Mouse (Mus musculus): ENCODE results near the gene Itpkb. TPM values are rescaled to one million over a fixed set of nuclear protein-coding genes. Genes with fewer than 3 reads are reported as not detected.

The Itpkb gene
- polyA plus RNA-seq, 1 experiment from 2014 or later = 5.6 TPM

GRCm38 (mm10) chr1:180407171-180407671 is 76.9 kb downstream of the Itpkb start:
- ATAC-seq (ENCODE audit: insufficient number of reproducible peaks, insufficient read depth, low FRiP score, low read depth) = 0 out of 2 replicates have a peak, but pooled peaks have one; percentile 24
- H3K9me3 ChIP-seq (ENCODE audit: control insufficient read depth, low read length) = no peaks in the 10 kb centered on the region
- peak overlapping the region; percentile 63 for H3K9ac ChIP-seq (ENCODE audit: low read length)
- peaks cover 62 to 79% of the 10 kb centered on the region in 2 experiments for H3K4me1 ChIP-seq (ENCODE audit: control insufficient read depth in 2 of 2, insufficient read depth in 2 of 2, low read length in 2 of 2)
- no peaks in the 10 kb centered on the region for H3K36me3 ChIP-seq (ENCODE audit: control insufficient read depth, insufficient read depth, low read length)
- H3K27ac ChIP-seq (replicated peaks in 1 of 2; ENCODE audit: control insufficient read depth in 1 of 2, insufficient read depth in 1 of 2, low read depth in 2 of 2, low read length in 2 of 2) = peak overlapping the region in 1 of 2 experiments; percentile 26; a peak in 2 of 4 replicates
- peak overlapping the region; percentile 53 for H3K4me2 ChIP-seq (ENCODE audit: low read length)
- WGBS = 18% methylated on average over 16 of the region's 16 CpGs
- no peaks in the 10 kb centered on the region for H3K27me3 ChIP-seq (ENCODE audit: control insufficient read depth, insufficient read depth, low read length)
- peak overlapping the region; percentile 15 to 30; a peak in 3 of 4 replicates for H3K4me3 ChIP-seq (ENCODE audit: control insufficient read depth in 1 of 2, insufficient read depth in 1 of 2, low read depth in 1 of 2, low read length in 2 of 2)

GRCm38 (mm10) chr1:180407727-180408719 is 77.7 kb downstream of the Itpkb start:
- Histone ChIP-seq H3K9me3 (ENCODE audit: control insufficient read depth, low read length) (no peaks in the 10 kb centered on the region), H3K36me3 (ENCODE audit: control insufficient read depth, insufficient read depth, low read length) (no peaks in the 10 kb centered on the region), H3K4me2 (ENCODE audit: low read length) (no peak overlapping the region), H3K27ac (replicated peaks in 1 of 2; ENCODE audit: control insufficient read depth in 1 of 2, insufficient read depth in 1 of 2, low read depth in 2 of 2, low read length in 2 of 2) (peak overlapping the region in 1 of 2 experiments; percentile 26; a peak in 2 of 4 replicates), H3K4me3 (ENCODE audit: control insufficient read depth in 1 of 2, insufficient read depth in 1 of 2, low read depth in 1 of 2, low read length in 2 of 2) (no peak overlapping the region), H3K27me3 (ENCODE audit: control insufficient read depth, insufficient read depth, low read length) (no peaks in the 10 kb centered on the region), H3K9ac (ENCODE audit: low read length) (peak overlapping the region; percentile 63), H3K4me1 (ENCODE audit: control insufficient read depth in 2 of 2, insufficient read depth in 2 of 2, low read length in 2 of 2) (peaks cover 56 to 71% of the 10 kb centered on the region in 2 experiments)
- no peak for ATAC-seq (ENCODE audit: insufficient number of reproducible peaks, insufficient read depth, low FRiP score, low read depth)
- 71% methylated on average over 18 of the region's 18 CpGs for WGBS

- Histone ChIP-seq H3K9me3 (ENCODE audit: control insufficient read depth, low read length) (no peaks in the 10 kb centered on the region), H3K36me3 (ENCODE audit: control insufficient read depth, insufficient read depth, low read length) (peaks cover 2% of the 10 kb centered on the region; the same call in 1 of the 2 replicates), H3K4me2 (ENCODE audit: low read length) (no peak overlapping the region), H3K9ac (ENCODE audit: low read length) (no peak overlapping the region), H3K4me3 (ENCODE audit: control insufficient read depth in 1 of 2, insufficient read depth in 1 of 2, low read depth in 1 of 2, low read length in 2 of 2) (no peak overlapping the region), H3K27ac (replicated peaks in 1 of 2; ENCODE audit: control insufficient read depth in 1 of 2, insufficient read depth in 1 of 2, low read depth in 2 of 2, low read length in 2 of 2) (no peak overlapping the region; a peak in 1 of 4 replicates), H3K4me1 (ENCODE audit: control insufficient read depth in 2 of 2, insufficient read depth in 2 of 2, low read length in 2 of 2) (peaks cover 47 to 62% of the 10 kb centered on the region in 2 experiments), H3K27me3 (ENCODE audit: control insufficient read depth, insufficient read depth, low read length) (no peaks in the 10 kb centered on the region)
- 52% methylated on average over 9 of the region's 9 CpGs for WGBS
- no peak for ATAC-seq (ENCODE audit: insufficient number of reproducible peaks, insufficient read depth, low FRiP score, low read depth)
Observed at GRCm38 (mm10) chr1:180408832-180409231, 78.5 kb downstream of the Itpkb start.

GRCm38 (mm10) chr1:180409771-180410170 is 79.5 kb downstream of the Itpkb start:
- no peak overlapping the region for H3K27ac ChIP-seq (replicated peaks in 1 of 2; ENCODE audit: control insufficient read depth in 1 of 2, insufficient read depth in 1 of 2, low read depth in 2 of 2, low read length in 2 of 2)

GRCm38 (mm10) chr1:180410306-180410705 is 80.0 kb downstream of the Itpkb start:
- ATAC-seq (ENCODE audit: insufficient number of reproducible peaks, insufficient read depth, low FRiP score, low read depth) = no peak
- Histone ChIP-seq H3K4me1 (ENCODE audit: control insufficient read depth in 2 of 2, insufficient read depth in 2 of 2, low read length in 2 of 2) (peaks cover 35 to 53% of the 10 kb centered on the region in 2 experiments), H3K36me3 (ENCODE audit: control insufficient read depth, insufficient read depth, low read length) (peaks cover 8% of the 10 kb centered on the region; the same call in 1 of the 2 replicates), H3K9me3 (ENCODE audit: control insufficient read depth, low read length) (no peaks in the 10 kb centered on the region), H3K4me2 (ENCODE audit: low read length) (no peak overlapping the region), H3K4me3 (ENCODE audit: control insufficient read depth in 1 of 2, insufficient read depth in 1 of 2, low read depth in 1 of 2, low read length in 2 of 2) (no peak overlapping the region), H3K9ac (ENCODE audit: low read length) (no peak overlapping the region), H3K27ac (replicated peaks in 1 of 2; ENCODE audit: control insufficient read depth in 1 of 2, insufficient read depth in 1 of 2, low read depth in 2 of 2, low read length in 2 of 2) (no peak overlapping the region), H3K27me3 (ENCODE audit: control insufficient read depth, insufficient read depth, low read length) (no peaks in the 10 kb centered on the region)
- WGBS = 35% methylated on average over 7 of the region's 7 CpGs

More at GRCm38 (mm10) chr1:180409771-180410170, 79.5 kb downstream of the Itpkb start:
- H3K9ac ChIP-seq (ENCODE audit: low read length) = no peak overlapping the region; the same call in 1 of the 2 replicates
- no peaks in the 10 kb centered on the region for H3K9me3 ChIP-seq (ENCODE audit: control insufficient read depth, low read length)
- WGBS = 41% methylated on average over 5 of the region's 5 CpGs
- H3K36me3 ChIP-seq (ENCODE audit: control insufficient read depth, insufficient read depth, low read length) = peaks cover 8% of the 10 kb centered on the region; the same call in 1 of the 2 replicates
- H3K4me1 ChIP-seq (ENCODE audit: control insufficient read depth in 2 of 2, insufficient read depth in 2 of 2, low read length in 2 of 2) = peaks cover 38 to 53% of the 10 kb centered on the region in 2 experiments
- no peak overlapping the region for H3K4me2 ChIP-seq (ENCODE audit: low read length)
- ATAC-seq (ENCODE audit: insufficient number of reproducible peaks, insufficient read depth, low FRiP score, low read depth) = no peak
- no peak overlapping the region for H3K4me3 ChIP-seq (ENCODE audit: control insufficient read depth in 1 of 2, insufficient read depth in 1 of 2, low read depth in 1 of 2, low read length in 2 of 2)
- no peaks in the 10 kb centered on the region for H3K27me3 ChIP-seq (ENCODE audit: control insufficient read depth, insufficient read depth, low read length)

- ATAC-seq (ENCODE audit: insufficient number of reproducible peaks, insufficient read depth, low FRiP score, low read depth) = no peak
- WGBS = 41% methylated on average over 4 of the region's 4 CpGs
Observed at GRCm38 (mm10) chr1:180415064-180415463, 84.8 kb downstream of the Itpkb start.

GRCm38 (mm10) chr1:180415836-180416235 is 85.6 kb downstream of the Itpkb start:
- Histone ChIP-seq H3K9me3 (ENCODE audit: control insufficient read depth, low read length) (no peaks in the 10 kb centered on the region), H3K36me3 (ENCODE audit: control insufficient read depth, insufficient read depth, low read length) (peaks cover 42% of the 10 kb centered on the region), H3K9ac (ENCODE audit: low read length) (no peak overlapping the region), H3K27ac (replicated peaks in 1 of 2; ENCODE audit: control insufficient read depth in 1 of 2, insufficient read depth in 1 of 2, low read depth in 2 of 2, low read length in 2 of 2) (no peak overlapping the region), H3K4me1 (ENCODE audit: control insufficient read depth in 2 of 2, insufficient read depth in 2 of 2, low read length in 2 of 2) (peaks cover 3 to 10% of the 10 kb centered on the region in 2 experiments; a peak in 2 of 4 replicates), H3K27me3 (ENCODE audit: control insufficient read depth, insufficient read depth, low read length) (no peaks in the 10 kb centered on the region), H3K4me2 (ENCODE audit: low read length) (no peak overlapping the region), H3K4me3 (ENCODE audit: control insufficient read depth in 1 of 2, insufficient read depth in 1 of 2, low read depth in 1 of 2, low read length in 2 of 2) (no peak overlapping the region)
- WGBS = 84% methylated on average over 7 of the region's 7 CpGs
- ATAC-seq (ENCODE audit: insufficient number of reproducible peaks, insufficient read depth, low FRiP score, low read depth) = no peak

More at GRCm38 (mm10) chr1:180415064-180415463, 84.8 kb downstream of the Itpkb start:
- H3K9me3 ChIP-seq (ENCODE audit: control insufficient read depth, low read length) = no peaks in the 10 kb centered on the region
- H3K4me2 ChIP-seq (ENCODE audit: low read length) = no peak overlapping the region
- H3K4me3 ChIP-seq (ENCODE audit: control insufficient read depth in 1 of 2, insufficient read depth in 1 of 2, low read depth in 1 of 2, low read length in 2 of 2) = no peak overlapping the region
- H3K4me1 ChIP-seq (ENCODE audit: control insufficient read depth in 2 of 2, insufficient read depth in 2 of 2, low read length in 2 of 2) = peaks cover 9 to 10% of the 10 kb centered on the region in 2 experiments
- H3K9ac ChIP-seq (ENCODE audit: low read length) = no peak overlapping the region
- no peaks in the 10 kb centered on the region for H3K27me3 ChIP-seq (ENCODE audit: control insufficient read depth, insufficient read depth, low read length)
- H3K27ac ChIP-seq (replicated peaks in 1 of 2; ENCODE audit: control insufficient read depth in 1 of 2, insufficient read depth in 1 of 2, low read depth in 2 of 2, low read length in 2 of 2) = no peak overlapping the region
- peaks cover 39% of the 10 kb centered on the region for H3K36me3 ChIP-seq (ENCODE audit: control insufficient read depth, insufficient read depth, low read length)
